Mouse (Mus musculus): ENCODE data around the gene Usp7. TPM values are rescaled to one million over a fixed set of nuclear protein-coding genes. Genes with fewer than 3 reads are reported as not detected.
A peak's percentile ranks its signal among the peaks of the same experiment; 100 is the strongest.

The Usp7 gene
- total and polyA plus RNA-seq, 3 experiments = 94.2 to 425 (median 101) TPM

GRCm38 (mm10) chr16:8672350-8672687, 119.8 kb downstream of the Usp7 start:
- Histone ChIP-seq H3K36me3 (ENCODE audit: control insufficient read depth in 1 of 2, insufficient read depth in 2 of 2, low read length in 2 of 2) (peaks cover 0 to 19% of the 10 kb centered on the region in 2 experiments; a peak in 2 of 4 replicates), H3K27ac (ENCODE audit: control insufficient read depth, low read depth, low read length) (peak overlapping the region; percentile 53), H3K9ac (ENCODE audit: control insufficient read depth, low read depth, low read length, poor library complexity, severe bottlenecking) (peak overlapping the region; percentile 71), H3K9me3 (replicated peaks; ENCODE audit: insufficient read depth, low read length) (no peaks in the 10 kb centered on the region), H3K4me3 (ENCODE audit: control insufficient read depth in 1 of 2, insufficient read depth in 1 of 2, low read depth in 2 of 2, low read length in 2 of 2) (peak overlapping the region; percentile 62 to 68), H3K27me3 (ENCODE audit: control insufficient read depth in 1 of 2, insufficient read depth in 2 of 2, low read length in 2 of 2) (no peaks in the 10 kb centered on the region), H3K4me1 (ENCODE audit: control insufficient read depth in 1 of 2, insufficient read depth in 2 of 2, low read length in 2 of 2) (peaks cover 5 to 37% of the 10 kb centered on the region in 2 experiments), H3K79me2 (ENCODE audit: control insufficient read depth, insufficient read depth, low read length, poor library complexity) (no peaks in the 10 kb centered on the region; the same call in none of the 2 replicates)
- DNase-seq (ENCODE audit: low read depth, low spot score) = no peak
- peak in 1 of 2 experiments; percentile 27; a peak in 1 of 4 replicates for TF ChIP-seq EP300 (IDR thresholded peaks at IDR 0.05; ENCODE audit: low read depth in 1 of 2, low read length in 2 of 2)
- TF ChIP-seq HCFC1 (IDR thresholded peaks at IDR 0.05; ENCODE audit: low read depth, low read length) = no peak; the same call in 1 of the 2 replicates
- TF ChIP-seq ZNF384 (IDR thresholded peaks at IDR 0.05; ENCODE audit: low read depth, low read length) = peak; percentile 99
- no peak for TF ChIP-seq TBP (IDR thresholded peaks at IDR 0.05; ENCODE audit: low read depth, low read length)
- no peak for TF ChIP-seq SMC3 (IDR thresholded peaks at IDR 0.05; ENCODE audit: low read depth, low read length)
- no peak for TF ChIP-seq UBTF (IDR thresholded peaks at IDR 0.05; ENCODE audit: borderline replicate concordance, insufficient read depth, low read depth, low read length)
- TF ChIP-seq RCOR1 (IDR thresholded peaks at IDR 0.05; ENCODE audit: low read depth, low read length) = 0 out of 2 replicates have a peak, but pooled peaks have one; percentile 29
- no peak for TF ChIP-seq POLR2AphosphoS5 (IDR thresholded peaks at IDR 0.05; ENCODE audit: borderline replicate concordance, low read depth, low read length)
- TF ChIP-seq ZMIZ1 (IDR thresholded peaks at IDR 0.05; ENCODE audit: low read depth, low read length) = no peak
- TF ChIP-seq KAT2A (conservative IDR thresholded peaks at IDR 0.05; ENCODE audit: low read depth, low read length) = no peak
- TF ChIP-seq BHLHE40 (IDR thresholded peaks at IDR 0.05; ENCODE audit: borderline replicate concordance, low read depth, low read length) = peak; percentile 13; the same call in 1 of the 2 replicates
- no peak; the same call in 1 of the 2 replicates for TF ChIP-seq ELF1 (IDR thresholded peaks at IDR 0.05; ENCODE audit: low read depth, low read length)
- 0 out of 2 replicates have a peak, but pooled peaks have one; percentile 28 for TF ChIP-seq NELFE (IDR thresholded peaks at IDR 0.05; ENCODE audit: low read depth, low read length)
- no peak for TF ChIP-seq TCF12 (IDR thresholded peaks at IDR 0.05; ENCODE audit: low read depth, low read length)
- TF ChIP-seq CTCF (IDR thresholded peaks at IDR 0.05 in 2 of 3, conservative IDR thresholded peaks at IDR 0.05 in 1 of 3; ENCODE audit: control insufficient read depth in 1 of 3, insufficient read depth in 1 of 3, low read depth in 2 of 3, low read length in 3 of 3, poor library complexity in 1 of 3, severe bottlenecking in 1 of 3) = no peak
- 0 out of 2 replicates have a peak, but pooled peaks have one; percentile 8 for TF ChIP-seq MXI1 (IDR thresholded peaks at IDR 0.05; ENCODE audit: low read depth, low read length)
- no peak for TF ChIP-seq TAL1 (IDR thresholded peaks at IDR 0.05; ENCODE audit: low read length)
- no peak for TF ChIP-seq CHD2 (IDR thresholded peaks at IDR 0.05; ENCODE audit: low read length)
- TF ChIP-seq SIN3A (IDR thresholded peaks at IDR 0.05; ENCODE audit: low read length) = peak; percentile 36; the same call in 1 of the 2 replicates
- TF ChIP-seq ETS1 (IDR thresholded peaks at IDR 0.05; ENCODE audit: low read depth, low read length) = peak; percentile 3; the same call in 1 of the 2 replicates
- TF ChIP-seq POLR2A (IDR thresholded peaks at IDR 0.05; ENCODE audit: control insufficient read depth in 1 of 2, insufficient read depth in 1 of 2, low read depth in 1 of 2, low read length in 2 of 2, poor library complexity in 1 of 2) = no peak
- TF ChIP-seq MYC (IDR thresholded peaks at IDR 0.05; ENCODE audit: low read depth, low read length) = no peak
- TF ChIP-seq MYB (IDR thresholded peaks at IDR 0.05; ENCODE audit: low read depth, low read length) = no peak
- TF ChIP-seq USF1 (IDR thresholded peaks at IDR 0.05; ENCODE audit: low read depth, low read length) = no peak
- no peak for TF ChIP-seq RAD21 (IDR thresholded peaks at IDR 0.05; ENCODE audit: low read depth, low read length)
- TF ChIP-seq GATA1 (IDR thresholded peaks at IDR 0.05; ENCODE audit: low read depth, low read length) = 0 out of 2 replicates have a peak, but pooled peaks have one; percentile 6

All from MEL (cell line).